Mouse (Mus musculus): ENCODE measurements around the gene Mri1.

GRCm38 (mm10) chr8:84236410-84236997 is 20.6 kb downstream of the Mri1 start:
- TF ChIP-seq TCF12 (IDR thresholded peaks at IDR 0.05; ENCODE audit: insufficient read depth, poor library complexity, severe bottlenecking) (no peak), POLR2A (IDR thresholded peaks at IDR 0.05; ENCODE audit: insufficient read length, low read depth) (no peak), POLR2AphosphoS2 (IDR thresholded peaks at IDR 0.05; ENCODE audit: insufficient read length, low read depth) (no peak), USF1 (IDR thresholded peaks at IDR 0.05; ENCODE audit: low read depth) (no peak), MAX (IDR thresholded peaks at IDR 0.05; ENCODE audit: low read depth) (no peak), MYOD1 (IDR thresholded peaks at IDR 0.05; ENCODE audit: control insufficient read depth in 1 of 3, insufficient read length in 2 of 3, low read depth in 2 of 3) (no peak)

Measured in myocyte (in vitro differentiated cells).